Mouse (Mus musculus) CH12.LX (cell line): ENCODE measurements at regions not wholly inside any gene's neighbourhood (a gene's known extent, or its start where the extent isn't known, plus 50 kb on each side); places are given as distances from the start of the nearest gene placed in this dataset.

Experiments
- DNase-seq: peaks from one replicate; pipeline ENCODE4 v3.0.0-alpha.2; 2013; ENCODE audit errors: extremely low read depth
- H3K27ac ChIP-seq: 2 replicates; pipeline ENCODE4 v1.5.1; 2012; ENCODE audit warnings: low read depth, mild to moderate bottlenecking, control low read depth, moderate library complexity; ENCODE audit not compliant: insufficient read depth
- H3K27me3 ChIP-seq: replicated peaks from 2 replicates; pipeline ENCODE3; 2012; ENCODE audit warnings: inconsistent platforms
- H3K36me3 ChIP-seq, 2 experiments: replicated peaks in 1 of 2; 2 replicates each; pipeline versions ENCODE3 to v1.6.1; 2012; ENCODE audit warnings: inconsistent platforms in 1 of 2, low read length in 1 of 2, mild to moderate bottlenecking in 1 of 2, mixed read lengths in 1 of 2, moderate library complexity in 1 of 2; ENCODE audit not compliant: control insufficient read depth in 1 of 2, insufficient read depth in 1 of 2
- H3K4me1 ChIP-seq, 2 experiments: 2 replicates each; pipeline ENCODE4 v1.6.1; 2012; ENCODE audit warnings: inconsistent platforms in 1 of 2, moderate library complexity in 1 of 2; ENCODE audit not compliant: insufficient read depth in 2 of 2, control insufficient read depth in 1 of 2
- H3K4me2 ChIP-seq: 2 replicates; pipeline ENCODE4 v1.6.1; 2012; ENCODE audit warnings: low read depth, mild to moderate bottlenecking, control low read depth; ENCODE audit not compliant: poor library complexity, insufficient read depth, severe bottlenecking
- H3K4me3 ChIP-seq, 3 experiments: fragments of 150-350 bp in 1 of 3; sonication (generic) in 1 of 3; replicated peaks in 1 of 3; 2 replicates each; pipeline versions ENCODE3 to v1.5.1; 2011 to 2012; ENCODE audit warnings: low read depth in 2 of 3, low read length in 2 of 3, mild to moderate bottlenecking in 2 of 3, moderate library complexity in 2 of 3, control low read depth in 1 of 3, improper control_type of control experiment in 1 of 3, inconsistent platforms in 1 of 3, mixed read lengths in 1 of 3; ENCODE audit not compliant: poor library complexity in 1 of 3
- H3K79me2 ChIP-seq: replicated peaks from 2 replicates; pipeline ENCODE4 v1.6.1; 2012; ENCODE audit warnings: mild to moderate bottlenecking, moderate library complexity; ENCODE audit not compliant: control insufficient read depth, poor library complexity, insufficient read depth, severe bottlenecking; ENCODE audit errors: extremely low read depth
- H3K9ac ChIP-seq: 2 replicates; pipeline ENCODE4 v1.6.1; 2012; ENCODE audit warnings: low read depth, mild to moderate bottlenecking, control low read depth, moderate library complexity; ENCODE audit not compliant: insufficient read depth
- H3K9me3 ChIP-seq: replicated peaks from 2 replicates; pipeline ENCODE3; 2012; ENCODE audit warnings: low read length, inconsistent platforms, mixed read lengths
- BHLHE40 ChIP-seq: IDR thresholded peaks from 2 replicates; pipeline ENCODE4 v1.6.1; 2011; ENCODE audit warnings: mild to moderate bottlenecking, low read depth, low read length, improper control_type of control experiment
- CHD1 ChIP-seq: IDR thresholded peaks from 2 replicates; pipeline ENCODE4 v1.6.1; 2012; ENCODE audit warnings: low read depth, low read length, improper control_type of control experiment, inconsistent platforms
- CHD2 ChIP-seq: IDR thresholded peaks from 2 replicates; pipeline ENCODE4 v1.6.1; 2011; ENCODE audit warnings: low read length, improper control_type of control experiment
- CTCF ChIP-seq, 2 experiments: IDR thresholded peaks in 1 of 2; conservative IDR thresholded peaks in 1 of 2; 2 replicates each; pipeline ENCODE4 v1.5.1; 2011 to 2012; ENCODE audit warnings: low read depth in 2 of 2, low read length in 2 of 2, improper control_type of control experiment in 1 of 2, inconsistent platforms in 1 of 2, mild to moderate bottlenecking in 1 of 2, moderate library complexity in 1 of 2
- GABPA ChIP-seq: IDR thresholded peaks from 2 replicates; pipeline ENCODE4 v1.6.1; 2012; ENCODE audit warnings: low read depth, low read length, improper control_type of control experiment, inconsistent platforms; ENCODE audit not compliant: insufficient replicate concordance
- HCFC1 ChIP-seq: IDR thresholded peaks from 2 replicates; pipeline ENCODE4 v1.6.1; 2012; ENCODE audit warnings: low read depth, mild to moderate bottlenecking, inconsistent platforms, low read length, improper control_type of control experiment
- JUND ChIP-seq: conservative IDR thresholded peaks from 2 replicates; pipeline ENCODE4 v1.6.1; 2011; ENCODE audit warnings: low read depth, low read length, improper control_type of control experiment
- KAT2A ChIP-seq: IDR thresholded peaks from 2 replicates; pipeline ENCODE4 v1.6.1; 2012; ENCODE audit warnings: low read length, improper control_type of control experiment, inconsistent platforms; ENCODE audit not compliant: insufficient replicate concordance
- MAFK ChIP-seq: IDR thresholded peaks from 2 replicates; pipeline ENCODE4 v1.6.1; 2011; ENCODE audit warnings: low read length, improper control_type of control experiment; ENCODE audit not compliant: insufficient replicate concordance
- MAZ ChIP-seq: IDR thresholded peaks from 2 replicates; pipeline ENCODE4 v1.6.1; 2012; ENCODE audit warnings: low read depth, mild to moderate bottlenecking, inconsistent platforms, low read length, improper control_type of control experiment, moderate library complexity
- MXI1 ChIP-seq: IDR thresholded peaks from 2 replicates; pipeline ENCODE4 v1.6.1; 2011; ENCODE audit warnings: mild to moderate bottlenecking, low read depth, low read length, improper control_type of control experiment
- MYC ChIP-seq: IDR thresholded peaks from 2 replicates; pipeline ENCODE4 v1.6.1; 2011; ENCODE audit warnings: low read depth, mild to moderate bottlenecking, improper control_type of control experiment, low read length
- NRF1 ChIP-seq: IDR thresholded peaks from 2 replicates; pipeline ENCODE4 v1.6.1; 2014; ENCODE audit warnings: low read depth, mild to moderate bottlenecking, inconsistent platforms, low read length, improper control_type of control experiment, moderate library complexity
- PAX5 ChIP-seq: IDR thresholded peaks from 2 replicates; pipeline ENCODE4 v1.6.1; 2012; ENCODE audit warnings: low read length, inconsistent platforms, mixed read lengths
- RAD21 ChIP-seq: IDR thresholded peaks from 2 replicates; pipeline ENCODE4 v1.6.1; 2011; ENCODE audit warnings: low read depth, mild to moderate bottlenecking, low read length, improper control_type of control experiment, moderate library complexity
- TBP ChIP-seq: conservative IDR thresholded peaks from 2 replicates; pipeline ENCODE4 v1.6.1; 2011; ENCODE audit warnings: low read depth, low read length, improper control_type of control experiment
- USF1 ChIP-seq: IDR thresholded peaks from 2 replicates; pipeline ENCODE4 v1.6.1; 2014; ENCODE audit warnings: low read depth, mild to moderate bottlenecking, inconsistent platforms, low read length, improper control_type of control experiment
- ZC3H11A ChIP-seq: IDR thresholded peaks from 2 replicates; pipeline ENCODE4 v1.6.1; 2012; ENCODE audit warnings: low read depth, mild to moderate bottlenecking, inconsistent platforms, low read length, improper control_type of control experiment
- ZKSCAN1 ChIP-seq: IDR thresholded peaks from 2 replicates; pipeline ENCODE4 v1.6.1; 2012; ENCODE audit warnings: low read depth, inconsistent platforms, low read length, improper control_type of control experiment, borderline replicate concordance
- ZMIZ1 ChIP-seq: IDR thresholded peaks from 2 replicates; pipeline ENCODE4 v1.6.1; 2012; ENCODE audit warnings: low read depth, mild to moderate bottlenecking, inconsistent platforms, low read length, improper control_type of control experiment
- dilution Hi-C: fragments of 300-500 bp; cut with MboI; formaldehyde crosslinking; loops from 2 replicates; pipeline ENCODE4 v1.14.3; 2020; ENCODE audit warnings: low sequenced_read_pairs; ENCODE audit not compliant: extremely low pct_unique_long_range_greater_than_20kb, extremely low pct_ligation_motif_present
- in situ Hi-C: fragments of 300-500 bp; cut with MboI; formaldehyde crosslinking; loops from 3 replicates; pipeline ENCODE4 v1.14.3; 2019; ENCODE audit warnings: low sequenced_read_pairs, low pct_ligation_motif_present, low pct_unique_long_range_greater_than_20kb, mixed read lengths

GRCm38 (mm10) chr10:120298293-120298927 is 71.5 kb downstream of the Llph start:
- Histone ChIP-seq H3K4me2 (no peak overlapping the region), H3K4me1 (peaks cover 0 to 3% of the 10 kb centered on the region in 2 experiments; a peak in 1 of 4 replicates)
- in situ Hi-C loops, result no loop called here

GRCm38 (mm10) chr10:120306010-120306409 is 79.1 kb downstream of the Llph start:
- DNase-seq, result no peak
- H3K9me3 ChIP-seq, result no peaks in the 10 kb centered on the region
- no peak overlapping the region for H3K4me2 ChIP-seq
- H3K4me1 ChIP-seq, result no peaks in the 10 kb centered on the region
- H3K4me3 ChIP-seq, result no peak overlapping the region
- no peak overlapping the region for H3K9ac ChIP-seq
- in situ Hi-C loops (no loop called here), dilution Hi-C loops (no loop called here)
- no peaks in the 10 kb centered on the region for H3K27me3 ChIP-seq
- H3K79me2 ChIP-seq, result no peaks in the 10 kb centered on the region
- no peaks in the 10 kb centered on the region for H3K36me3 ChIP-seq
- TF ChIP-seq RAD21 (peak; percentile 16), ZKSCAN1 (no peak), CTCF (conservative IDR thresholded peaks at IDR 0.05 in 1 of 2, IDR thresholded peaks at IDR 0.05 in 1 of 2; ENCODE audit: low read depth in 2 of 2, low read length in 2 of 2) (0 out of 4 replicates have a peak, but pooled peaks of 1 of the 2 experiments have one; percentile 20), NRF1 (no peak)
- TF ChIP-seq, all 38 proteins: peak for 2
- H3K27ac ChIP-seq, result no peak overlapping the region

More at GRCm38 (mm10) chr10:120298293-120298927, 71.5 kb downstream of the Llph start:
- H3K9me3 ChIP-seq, result no peaks in the 10 kb centered on the region
- H3K9ac ChIP-seq, result no peak overlapping the region
- dilution Hi-C loops, result no loop called here
- DNase-seq, result no peak
- TF ChIP-seq MAZ (no peak), BHLHE40 (no peak), CHD1 (no peak), ZC3H11A (no peak), ZMIZ1 (no peak), CHD2 (no peak)
- H3K79me2 ChIP-seq, result no peaks in the 10 kb centered on the region
- no peaks in the 10 kb centered on the region for H3K36me3 ChIP-seq
- H3K4me3 ChIP-seq, result no peak overlapping the region
- no peaks in the 10 kb centered on the region for H3K27me3 ChIP-seq
- no peak overlapping the region for H3K27ac ChIP-seq

GRCm38 (mm10) chr10:120308681-120309080 is 81.8 kb downstream of the Llph start:
- no peaks in the 10 kb centered on the region for H3K36me3 ChIP-seq
- H3K27ac ChIP-seq, result no peak overlapping the region
- in situ Hi-C loops, result no loop called here
- H3K9me3 ChIP-seq, result no peaks in the 10 kb centered on the region
- dilution Hi-C loops, result no loop called here
- H3K79me2 ChIP-seq, result no peaks in the 10 kb centered on the region
- H3K4me3 ChIP-seq, result no peak overlapping the region
- H3K9ac ChIP-seq, result no peak overlapping the region
- no peak for DNase-seq
- H3K27me3 ChIP-seq, result no peaks in the 10 kb centered on the region
- TF ChIP-seq USF1 (no peak), MXI1 (no peak), KAT2A (no peak), RAD21 (no peak), ZC3H11A (no peak), MYC (no peak), CHD2 (no peak), MAFK (no peak), HCFC1 (no peak), JUND (no peak), PAX5 (no peak), TBP (no peak), GABPA (no peak)
- no peaks in the 10 kb centered on the region for H3K4me1 ChIP-seq
- H3K4me2 ChIP-seq, result no peak overlapping the region
